Mouse (Mus musculus) Patski (cell line): ENCODE data around the gene Mef2a. TPM values are rescaled to one million over a fixed set of nuclear protein-coding genes. Genes with fewer than 3 reads are reported as not detected.
A peak's percentile ranks its signal among the peaks of the same experiment; 100 is the strongest.

Experiments
- ATAC-seq: fragments of 100-300 bp; one replicate; pipeline ENCODE4 v1.8.0; 2021
- CTCF ChIA-PET: fragments of 350-600 bp; sonication (Branson Sonifier 250); formaldehyde crosslinking; loops from one replicate; lab custom pipeline; 2022; ENCODE audit warnings: inconsistent platforms; lab: Charles Lee
- POLR2A ChIA-PET: fragments of 350-600 bp; sonication (Branson Sonifier 250); formaldehyde crosslinking; loops from one replicate; lab custom pipeline; 2022; ENCODE audit warnings: antibody characterized with exemption, inconsistent platforms; lab: Charles Lee
- DNase-seq: peaks from one replicate; pipeline ENCODE4 v3.0.0-alpha.2; 2011; ENCODE audit warnings: low read depth, low spot score
- H3K27me3 ChIP-seq: fragments of 371-371 bp; one replicate; pipeline ENCODE4 v1.5.1; 2021
- CTCF ChIP-seq: fragments of 100-300 bp; IDR thresholded peaks from one replicate; pipeline ENCODE4 v1.5.1; 2021
- in situ Hi-C: fragments of 300-500 bp; cut with MboI; formaldehyde crosslinking; loops from 3 replicates; pipeline ENCODE4 v1.11.1; 2018; ENCODE audit warnings: low pct_unique_long_range_greater_than_20kb, mixed read lengths
- polyA plus RNA-seq: library from polyadenylated mRNA; unstranded; gene quantifications from one replicate; pipeline ENCODE4 v1.2.3, GENCODE M21; 2021

The Mef2a gene
- polyA plus RNA-seq, 1 experiment from 2014 or later, result 48.0 TPM

DNA sequence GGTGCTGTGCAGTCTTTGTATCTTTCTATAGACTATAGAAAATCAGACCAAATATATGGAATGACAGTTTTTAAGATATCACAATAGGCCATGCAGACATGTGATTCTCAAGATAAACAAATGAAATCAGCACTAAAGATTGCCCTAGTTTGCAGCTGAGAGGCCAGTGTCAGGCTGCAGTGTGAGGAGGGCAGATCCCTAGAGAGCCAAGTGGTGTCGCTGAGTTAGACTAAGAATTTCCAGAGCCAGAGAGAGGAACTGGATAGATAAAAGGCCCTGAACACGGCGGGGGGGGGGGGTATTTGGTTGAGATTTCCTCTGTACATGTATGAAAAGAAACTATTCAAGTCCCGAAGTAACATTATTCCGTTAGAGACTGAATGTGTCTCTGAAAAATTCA, 28.7 kb upstream of the Mef2a start:
- POLR2A ChIA-PET, result no interaction called here
- H3K27me3 ChIP-seq, result no peaks in the 10 kb centered on the region
- CTCF ChIA-PET, result interaction anchor here (1.5 kb wide), 1 partner anchor 17 kb away, joined by 3 read pairs; no protein-coding TSS in a partner anchor
- ATAC-seq (no peak), DNase-seq (no peak)
- no peak for TF ChIP-seq CTCF
- in situ Hi-C loops, result no loop called here

- ChIA-PET CTCF (no interaction called here), POLR2A (no interaction called here)
- in situ Hi-C loops, result no loop called here
- DNase-seq (no peak), ATAC-seq (no peak)
- TF ChIP-seq CTCF, result no peak
- H3K27me3 ChIP-seq, result no peaks in the 10 kb centered on the region
These were observed 18.1 kb upstream of the Mef2a start for GRCm38 (mm10) chr7:67390760-67391159.

DNA sequence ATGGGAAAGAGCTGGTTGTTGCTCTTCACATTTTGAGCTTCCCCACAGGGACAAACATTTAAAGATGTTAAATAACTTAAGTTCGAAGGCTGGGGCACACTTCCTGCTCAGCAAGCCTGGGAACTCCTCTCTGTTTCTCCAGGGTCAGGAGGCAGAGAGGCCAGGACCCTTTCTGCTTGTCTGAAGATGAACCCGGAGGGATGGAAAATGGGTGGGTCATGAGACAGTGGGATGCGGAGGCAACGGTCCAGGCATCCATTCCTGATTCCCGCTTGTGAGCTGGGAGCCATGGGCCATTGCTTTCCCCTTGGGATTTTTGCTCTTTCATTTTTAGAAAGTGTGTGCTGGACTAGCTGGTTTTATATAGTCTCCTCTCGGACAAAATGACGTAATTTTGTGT, 17.4 kb upstream of the Mef2a start:
- no peak for DNase-seq
- CTCF ChIA-PET, result no interaction called here
- in situ Hi-C loops, result no loop called here
- no peak for ATAC-seq
- TF ChIP-seq CTCF, result no peak
- no peaks in the 10 kb centered on the region for H3K27me3 ChIP-seq
- POLR2A ChIA-PET, result no interaction called here

DNA sequence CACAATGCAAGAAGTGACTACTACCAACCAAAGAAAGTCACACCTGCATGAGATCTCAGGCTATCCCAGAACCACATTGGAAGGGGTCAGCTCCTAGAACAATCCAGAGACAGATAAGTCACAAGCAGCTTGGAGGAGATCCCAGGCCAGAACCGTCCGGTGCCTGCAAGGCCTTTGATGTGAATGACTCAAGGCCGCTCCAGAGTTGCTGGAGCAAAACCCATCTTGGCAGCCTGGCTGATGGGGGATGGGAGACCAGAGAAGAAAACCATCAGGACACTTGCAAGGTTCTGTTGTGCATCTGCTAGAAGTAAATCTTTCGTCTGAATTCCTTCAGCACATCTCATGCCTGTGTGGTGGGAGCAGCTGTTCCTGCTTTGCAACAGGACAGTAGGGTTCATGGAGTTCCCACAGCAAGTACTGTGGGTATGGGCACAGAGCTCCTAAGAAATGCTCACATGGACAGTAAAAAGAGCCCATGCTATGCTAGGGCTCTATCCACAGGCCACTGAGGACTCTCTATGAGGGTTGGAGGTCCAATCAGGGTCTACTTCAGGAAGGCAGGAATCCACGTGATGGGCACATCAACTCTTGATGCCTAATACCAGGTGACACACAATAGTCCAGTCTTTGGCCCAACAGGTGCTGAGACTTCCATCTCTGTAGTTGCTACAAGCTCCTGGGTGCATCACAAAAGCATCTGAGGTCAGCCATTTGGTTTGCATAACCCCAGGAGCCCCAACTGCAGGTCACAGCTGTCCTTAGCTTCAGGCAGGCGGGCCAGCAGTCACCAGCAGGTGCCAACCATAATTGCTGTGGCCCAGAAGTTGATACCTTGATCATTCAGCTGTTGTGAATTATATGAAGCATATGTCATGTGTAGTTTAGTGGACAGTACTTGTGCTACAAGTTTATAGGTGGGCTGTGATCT, 12.5 kb upstream of the Mef2a start:
- ChIA-PET POLR2A (interaction anchor here (1.1 to 1.4 kb wide), 2 partner anchors 12 to 163 kb away, joined by 3 to 4 read pairs; no protein-coding TSS in a partner anchor), CTCF (interaction anchor here (1.4 to 3.0 kb wide), 2 partner anchors 10 to 12 kb away, joined by 3 to 7 read pairs; no protein-coding TSS in a partner anchor)
- no peak for TF ChIP-seq CTCF
- DNase-seq (peak; percentile 48), ATAC-seq (peak; percentile 65)
- no peaks in the 10 kb centered on the region for H3K27me3 ChIP-seq
- in situ Hi-C loops, result no loop called here

DNA sequence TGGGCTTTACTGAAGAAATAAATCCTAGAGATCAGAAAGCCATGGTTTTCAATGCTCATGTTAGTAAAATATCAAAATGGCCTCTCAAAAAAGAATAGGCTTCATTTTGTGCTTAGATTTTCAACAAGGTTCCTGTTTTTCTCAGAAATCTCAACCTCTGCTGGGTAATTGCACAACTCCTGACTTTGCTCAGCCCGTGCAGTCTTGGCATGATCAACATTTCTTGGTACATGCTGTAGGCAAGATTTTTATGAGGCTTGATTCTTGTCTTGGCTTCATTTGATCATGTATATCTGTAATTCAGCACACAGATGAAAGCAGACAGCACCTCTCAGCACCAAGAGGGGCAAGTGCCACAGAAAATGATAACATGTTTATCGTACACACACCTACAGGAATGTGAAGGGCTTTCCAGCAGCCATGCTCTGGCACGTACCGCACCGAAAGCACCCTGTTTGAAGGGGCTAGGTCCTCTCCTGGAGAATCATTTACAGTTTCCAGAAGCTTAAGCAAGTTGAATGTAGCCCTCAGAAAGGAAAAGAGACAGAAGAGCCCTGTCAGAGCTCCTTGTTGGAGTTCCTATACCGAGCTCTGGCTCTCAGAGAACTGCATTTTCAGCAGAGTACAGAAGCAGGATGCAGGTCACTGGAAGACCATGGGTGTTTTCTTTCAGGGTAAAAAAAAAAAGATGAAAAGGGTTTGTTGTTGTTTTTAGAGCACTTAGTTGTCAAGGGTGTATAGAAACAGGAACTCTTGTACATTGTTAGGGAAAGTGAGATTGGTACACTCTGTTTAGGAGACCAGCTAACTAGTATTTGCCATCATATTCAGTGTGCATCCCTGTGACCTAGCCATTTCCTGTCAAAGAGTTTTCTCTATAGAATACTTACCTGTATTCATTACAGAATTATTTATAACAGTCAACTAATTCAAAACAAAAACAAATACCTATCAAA, 7.8 kb upstream of the Mef2a start:
- POLR2A ChIA-PET, result interaction anchor here (0.5 kb wide), 1 partner anchor 11 kb away, joined by 5 read pairs; no protein-coding TSS in a partner anchor

DNA sequence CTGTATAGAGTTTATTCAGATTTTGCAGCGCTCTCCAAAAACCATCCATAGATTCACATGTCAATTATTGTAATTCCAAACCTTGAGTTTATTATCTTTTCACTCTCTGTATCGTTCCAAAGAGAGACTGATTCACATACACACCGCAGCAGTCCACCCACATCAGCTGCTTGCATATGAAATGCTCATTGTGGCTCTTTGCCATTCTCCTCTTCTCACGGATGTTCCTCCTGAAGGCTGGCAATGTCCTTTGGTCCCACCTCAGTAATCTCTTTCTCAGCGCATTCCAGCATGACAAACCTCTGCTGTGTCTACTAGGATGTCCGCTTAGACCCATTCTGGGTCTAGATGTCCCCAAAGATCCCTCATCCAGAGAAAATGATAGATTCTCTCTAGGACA, 4.1 kb upstream of the Mef2a start:
- no peak for TF ChIP-seq CTCF
- ATAC-seq (no peak), DNase-seq (no peak)
- no peaks in the 10 kb centered on the region for H3K27me3 ChIP-seq
- in situ Hi-C loops, result loop anchor here (5.0 kb wide), 1 partner anchor 246 kb away; no protein-coding TSS in a partner anchor
- POLR2A ChIA-PET, result no interaction called here
- CTCF ChIA-PET, result no interaction called here

More for the DNA sequence above, 7.8 kb upstream of the Mef2a start:
- no peak for TF ChIP-seq CTCF
- no peaks in the 10 kb centered on the region for H3K27me3 ChIP-seq
- no peak for ATAC-seq
- in situ Hi-C loops, result no loop called here
- no peak for DNase-seq
- CTCF ChIA-PET, result no interaction called here

DNA sequence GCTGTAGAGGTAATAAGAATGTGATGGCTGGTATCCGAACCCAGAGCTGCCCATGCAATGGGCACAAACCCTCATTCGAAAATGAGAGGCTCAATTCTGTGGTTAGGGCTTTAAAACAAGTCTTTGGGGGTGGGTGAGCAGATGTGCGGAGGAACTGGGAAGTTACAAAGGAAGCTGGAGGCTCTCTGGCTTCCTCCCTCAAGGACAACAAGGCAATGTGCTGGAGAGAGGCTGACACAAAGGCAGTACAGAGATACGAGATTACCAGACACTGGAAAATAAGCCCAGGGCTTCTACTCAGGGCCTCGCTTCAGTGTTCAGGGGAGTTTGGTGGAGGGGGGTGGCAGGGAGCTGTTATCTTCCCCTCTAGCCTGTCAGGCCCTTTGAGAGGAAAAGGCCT, 1.3 kb upstream of the Mef2a start:
- ChIA-PET CTCF (interaction anchor here (1.6 kb wide), 1 partner anchor 9 kb away, joined by 4 read pairs; no protein-coding TSS in a partner anchor), POLR2A (interaction anchor here (0.9 to 1.6 kb wide), 4 partner anchors 11 to 176 kb away, joined by 3 to 6 read pairs (median 4); no protein-coding TSS in a partner anchor)
- no peak for TF ChIP-seq CTCF
- no peaks in the 10 kb centered on the region for H3K27me3 ChIP-seq
- in situ Hi-C loops, result loop anchor here (5.0 kb wide), 1 partner anchor 173 kb away; no protein-coding TSS in a partner anchor
- no peak for DNase-seq
- no peak for ATAC-seq

DNA sequence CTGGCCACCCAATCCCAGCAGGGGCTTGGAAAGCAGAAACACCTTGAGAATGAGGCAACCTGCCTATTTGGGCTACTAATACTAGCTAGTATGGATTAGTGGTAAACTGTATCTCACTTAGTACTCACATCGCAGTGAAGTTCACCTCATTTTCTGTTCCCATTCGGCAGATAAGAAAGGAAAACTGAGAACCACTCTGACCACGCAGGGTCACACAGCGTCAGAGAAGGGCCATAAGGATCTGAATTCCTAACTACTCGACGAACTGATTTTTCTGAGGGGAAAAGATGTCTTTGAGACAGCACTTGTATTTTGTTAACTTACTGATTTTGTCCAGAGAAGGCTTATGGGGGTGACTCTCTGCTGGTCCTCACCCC, 914 bp upstream of the Mef2a start:
- ATAC-seq (no peak), DNase-seq (no peak)
- no peak for TF ChIP-seq CTCF
- H3K27me3 ChIP-seq, result no peaks in the 10 kb centered on the region
- ChIA-PET POLR2A (interaction anchor here (0.9 to 1.6 kb wide), 4 partner anchors 11 to 176 kb away, joined by 3 to 6 read pairs (median 4); no protein-coding TSS in a partner anchor), CTCF (interaction anchor here (1.1 to 1.6 kb wide), 2 partner anchors 9 to 11 kb away, joined by 3 to 4 read pairs; no protein-coding TSS in a partner anchor)
- in situ Hi-C loops, result loop anchor here (5.0 kb wide), 1 partner anchor 174 kb away; no protein-coding TSS in a partner anchor

DNA sequence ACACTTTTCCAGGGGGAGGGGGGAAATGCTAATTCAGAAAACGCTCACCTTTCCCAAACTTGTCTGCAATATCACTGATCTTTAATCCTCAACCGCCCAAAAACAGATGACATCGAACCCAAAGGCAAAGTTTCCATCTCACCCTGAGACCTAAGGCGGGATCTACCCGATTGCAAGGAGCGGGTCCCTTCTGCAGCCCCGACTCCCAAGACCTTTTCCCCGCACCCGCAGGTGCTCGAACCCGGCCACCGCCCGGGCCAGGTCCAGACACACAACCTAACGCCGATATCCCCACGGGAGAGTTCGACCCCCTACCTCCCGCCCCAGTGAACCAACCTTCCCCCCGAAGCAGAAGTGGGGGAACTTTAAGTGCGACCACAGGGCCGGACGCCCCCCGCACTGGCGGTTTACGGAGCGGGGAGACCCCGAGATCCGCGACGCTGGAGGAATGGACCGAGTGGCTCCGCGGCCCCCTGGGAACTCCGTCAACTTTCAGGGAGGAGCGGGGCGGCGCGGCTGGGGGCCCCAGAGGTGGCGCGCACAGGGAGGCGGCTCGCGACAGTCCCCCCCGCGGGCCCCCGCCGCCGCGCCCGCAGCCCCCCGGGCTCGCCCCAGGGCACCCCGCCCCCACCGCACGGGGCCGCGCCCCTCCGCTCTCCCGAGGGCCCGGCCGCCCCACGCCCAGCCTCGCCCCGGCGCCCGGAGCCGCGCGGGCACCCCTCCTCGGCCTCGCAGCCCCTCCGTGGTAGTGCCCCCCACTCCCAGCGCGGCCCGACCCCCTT, 576 bp downstream of the Mef2a start:
- H3K27me3 ChIP-seq, result no peaks in the 10 kb centered on the region
- in situ Hi-C loops, result loop anchor here (5.0 kb wide), 1 partner anchor 175 kb away; no protein-coding TSS in a partner anchor
- TF ChIP-seq CTCF, result no peak
- ChIA-PET POLR2A (no interaction called here), CTCF (no interaction called here)
- no peak for DNase-seq
- ATAC-seq, result peak; percentile 12
